Mouse (Mus musculus) hindbrain, embryonic 13.5 days (tissue): ENCODE results near the gene Cdk16. TPM values are rescaled to one million over a fixed set of nuclear protein-coding genes. Genes with fewer than 3 reads are reported as not detected.

Source experiments
- ATAC-seq: fragments of 200-750 bp; cut with Nextera tagmentation; 2 replicates; pipeline ENCODE4 v1.8.0; 2017; ENCODE audit warnings: moderate TSS enrichment; ENCODE audit not compliant: low FRiP score
- H3K27ac ChIP-seq: fragments of 300-500 bp; sonication (generic); 2 replicates; pipeline ENCODE4 v1.5.1; 2015; ENCODE audit warnings: inconsistent platforms, mild to moderate bottlenecking, moderate library complexity
- H3K27me3 ChIP-seq: fragments of 300-500 bp; sonication (generic); 2 replicates; pipeline ENCODE4 v1.6.1; 2015; ENCODE audit warnings: mild to moderate bottlenecking, inconsistent platforms
- H3K36me3 ChIP-seq: fragments of 300-500 bp; sonication (generic); 2 replicates; pipeline ENCODE4 v1.6.1; 2015; ENCODE audit warnings: mild to moderate bottlenecking, inconsistent platforms
- H3K4me1 ChIP-seq: fragments of 300-500 bp; sonication (generic); replicated peaks from 2 replicates; pipeline ENCODE4 v1.6.1; 2015; ENCODE audit warnings: inconsistent platforms
- H3K4me2 ChIP-seq: fragments of 300-500 bp; sonication (generic); 2 replicates; pipeline ENCODE4 v1.6.1; 2015; ENCODE audit warnings: inconsistent platforms, mild to moderate bottlenecking, moderate library complexity
- H3K4me3 ChIP-seq: fragments of 300-500 bp; sonication (generic); 2 replicates; pipeline ENCODE4 v1.5.1; 2015; ENCODE audit warnings: mild to moderate bottlenecking, inconsistent platforms
- H3K9ac ChIP-seq: fragments of 300-500 bp; sonication (generic); 2 replicates; pipeline ENCODE4 v1.6.1; 2015; ENCODE audit warnings: mild to moderate bottlenecking, inconsistent platforms
- H3K9me3 ChIP-seq: fragments of 300-500 bp; sonication (generic); 2 replicates; pipeline ENCODE4 v1.6.1; 2016; ENCODE audit warnings: inconsistent platforms
- WGBS: fragments of 180-500 bp; shearing (Covaris S2); methylation state at CpG from one replicate; pipeline ENCODE4 v1.1.7; 2015; 5-methylcytosine and 5-hydroxymethylcytosine counted together
- polyA plus RNA-seq: library from polyadenylated mRNA; unstranded; fragments of >200 nt; fragmentation: Nextera tagmentation; extraction: Ambion mirVana; gene quantifications from 2 replicates; pipeline ENCODE4 v1.2.1, GENCODE M21; 2015

The Cdk16 gene
- 122 and 126 TPM in 2 replicates for polyA plus RNA-seq

DNA sequence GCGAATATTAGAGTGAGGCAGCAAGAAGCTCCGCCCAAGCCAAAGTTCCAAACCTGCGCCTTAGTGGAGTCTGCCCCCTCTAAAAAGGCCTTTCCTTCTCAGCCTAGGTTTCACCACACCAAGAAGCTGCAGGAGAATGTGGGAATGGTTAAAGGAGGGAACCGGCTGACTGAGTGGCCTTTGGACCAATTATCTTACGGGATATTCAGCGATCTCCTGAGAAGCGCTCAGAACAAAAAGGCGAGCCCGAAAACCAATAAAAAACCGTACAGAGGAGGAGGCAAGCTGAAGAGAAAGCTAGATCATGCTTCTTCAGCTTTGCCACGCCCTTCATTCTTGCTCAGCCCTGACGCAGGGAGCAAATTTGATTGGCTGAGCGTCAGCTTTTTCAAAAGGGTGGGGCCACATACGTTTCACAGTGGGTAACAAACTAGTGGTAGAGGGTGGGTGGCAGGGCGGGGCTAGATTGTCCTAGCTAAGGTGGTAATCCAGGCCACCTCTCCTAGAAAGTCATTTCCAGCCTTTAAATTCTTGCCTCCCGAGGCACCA, at the start of gene Cdk16:
Gene Cdk16, plus strand, starts transcription at position 436 of the 549 bp plus-strand sequence.
- ATAC-seq = peak; percentile 94
- 19% methylated on average over 16 of the region's 16 CpGs for WGBS
- Histone ChIP-seq H3K27me3 (no peaks in the 10 kb centered on the region), H3K9ac (peak within 1 kb of the TSS; percentile 84), H3K9me3 (no peaks in the 10 kb centered on the region), H3K4me1 (peaks cover 27% of the 10 kb centered on the region), H3K4me3 (peak within 1 kb of the TSS; percentile 63), H3K27ac (peak within 1 kb of the TSS; percentile 96), H3K4me2 (peak within 1 kb of the TSS; percentile 66), H3K36me3 (peaks cover 17% of the 10 kb centered on the region)

DNA sequence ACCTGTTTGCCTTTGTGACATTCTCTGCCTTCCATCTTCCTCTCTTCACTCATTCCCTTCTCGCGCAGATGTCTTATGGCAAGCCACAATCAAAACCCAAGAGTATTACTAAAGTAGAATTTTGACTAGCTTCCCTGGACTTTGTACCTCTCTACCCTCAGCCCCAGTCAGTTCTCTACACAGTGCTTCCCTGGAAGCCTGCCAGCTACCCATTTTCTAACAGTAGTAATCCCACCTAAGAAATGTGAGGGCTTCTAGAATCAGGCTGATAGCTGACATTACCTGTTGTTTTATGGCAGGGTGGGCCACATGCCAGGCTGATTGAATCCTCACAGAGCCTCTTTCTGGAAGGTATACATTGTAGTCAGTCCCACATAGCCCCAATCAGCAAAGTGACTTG, 49.6 kb upstream of the Cdk16 start:
- Histone ChIP-seq H3K27ac (no peak overlapping the region), H3K9ac (no peak overlapping the region), H3K9me3 (no peaks in the 10 kb centered on the region), H3K4me2 (no peak overlapping the region), H3K4me3 (no peak overlapping the region), H3K4me1 (no peaks in the 10 kb centered on the region), H3K36me3 (peaks cover 71% of the 10 kb centered on the region), H3K27me3 (no peaks in the 10 kb centered on the region)
- ATAC-seq = no peak
- WGBS = 96% methylated on average over 2 of the region's 2 CpGs

DNA sequence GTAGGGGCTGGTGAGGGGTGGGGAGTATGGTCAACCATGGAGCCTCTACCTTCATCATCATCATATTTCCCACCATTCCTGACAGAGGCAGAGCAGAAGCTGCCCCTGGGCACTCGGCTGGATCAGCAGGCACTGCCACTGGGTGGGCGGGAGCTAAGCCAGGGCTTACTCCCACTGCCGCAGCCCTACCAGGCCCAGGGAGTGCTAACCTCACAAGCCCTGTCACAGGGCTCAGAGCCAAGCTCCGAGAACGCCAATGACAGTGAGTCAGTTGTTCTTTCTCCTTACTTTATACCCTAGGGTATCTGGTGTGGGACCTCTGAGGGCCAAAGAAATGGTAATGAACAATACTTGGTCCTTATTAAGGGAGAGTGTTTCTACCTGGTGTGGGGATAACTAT, 43.0 kb upstream of the Cdk16 start:
- no peak for ATAC-seq
- Histone ChIP-seq H3K4me1 (no peaks in the 10 kb centered on the region), H3K36me3 (peaks cover 87% of the 10 kb centered on the region), H3K4me3 (no peak overlapping the region), H3K4me2 (no peak overlapping the region), H3K9ac (no peak overlapping the region), H3K27me3 (no peaks in the 10 kb centered on the region), H3K27ac (no peak overlapping the region), H3K9me3 (no peaks in the 10 kb centered on the region)
- WGBS = 81% methylated on average over 5 of the region's 5 CpGs

DNA sequence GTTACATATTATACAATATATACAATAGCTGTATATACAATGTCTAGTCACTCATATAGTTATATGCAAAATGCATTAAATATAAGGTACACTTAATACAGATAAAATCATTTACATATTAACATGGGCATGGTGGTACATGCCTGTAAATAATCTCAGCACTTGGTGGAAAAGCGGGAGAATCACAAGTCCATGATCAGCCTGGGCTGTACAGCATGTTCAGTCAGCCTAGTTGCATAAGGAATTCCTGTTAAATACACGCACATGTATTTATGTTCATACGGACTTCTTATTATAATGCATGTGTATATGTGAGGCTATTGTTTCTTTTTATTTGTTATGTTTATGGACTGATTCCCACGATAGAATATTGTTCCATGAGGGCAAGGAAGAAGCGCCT, 30.2 kb upstream of the Cdk16 start:
- no peak overlapping the region for H3K9ac ChIP-seq

DNA sequence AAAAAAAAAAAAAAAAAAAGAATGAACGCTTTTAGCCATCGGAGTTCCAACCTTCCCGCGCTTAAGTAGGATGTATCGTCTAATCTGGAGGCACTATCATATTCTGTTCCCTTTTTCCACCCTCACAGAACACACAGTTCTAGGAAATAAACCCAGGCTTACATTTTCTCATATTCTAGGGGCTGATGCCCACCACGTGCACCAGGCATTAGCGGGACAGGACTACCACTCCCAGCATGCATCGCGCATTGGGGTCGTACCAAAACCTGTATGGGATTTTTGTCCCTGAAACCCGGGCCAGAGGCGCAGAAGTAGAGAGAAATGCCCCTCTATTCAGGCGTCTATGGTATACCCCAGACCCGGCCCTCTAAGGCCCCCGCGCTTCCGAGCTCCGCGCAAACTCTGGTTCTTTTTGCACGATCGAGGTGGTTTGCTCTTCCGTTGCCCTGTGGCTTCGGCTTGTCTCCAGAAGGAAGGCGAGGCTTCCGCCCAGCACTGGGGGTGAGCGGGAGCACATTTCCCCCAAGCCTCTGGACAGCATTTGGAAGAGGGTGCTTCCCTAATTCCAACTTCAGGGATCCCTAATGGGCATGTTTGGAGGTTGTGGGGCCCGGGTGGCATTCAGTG, 29.6 kb upstream of the Cdk16 start, which contains the start of gene Uba1:
Gene Uba1, plus strand, starts transcription at position 301 of the 627 bp plus-strand sequence.
- no peak within 1 kb of the TSS for H3K27ac ChIP-seq
- no peaks in the 10 kb centered on the region for H3K9me3 ChIP-seq
- peak within 1 kb of the TSS; percentile 65 for H3K4me2 ChIP-seq
- 0 out of 2 replicates have a peak, but pooled peaks cover 5% of the 10 kb centered on the region for H3K4me1 ChIP-seq
- H3K4me3 ChIP-seq = peak within 1 kb of the TSS; percentile 45
- ATAC-seq = peak; percentile 87
- WGBS = 17% methylated on average over 27 of the region's 27 CpGs
- H3K36me3 ChIP-seq = no peaks in the 10 kb centered on the region
- H3K27me3 ChIP-seq = no peaks in the 10 kb centered on the region
- H3K9ac ChIP-seq = peak within 1 kb of the TSS; percentile 60

More for the DNA sequence above, 30.2 kb upstream of the Cdk16 start:
- H3K36me3 ChIP-seq = no peaks in the 10 kb centered on the region
- 0 out of 2 replicates have a peak, but pooled peaks cover 5% of the 10 kb centered on the region for H3K4me1 ChIP-seq
- WGBS = 39% methylated on average over 5 of the region's 5 CpGs
- ATAC-seq = no peak
- H3K4me3 ChIP-seq = peak overlapping the region; percentile 45
- peak overlapping the region; percentile 65 for H3K4me2 ChIP-seq
- no peak overlapping the region for H3K27ac ChIP-seq
- no peaks in the 10 kb centered on the region for H3K9me3 ChIP-seq
- H3K27me3 ChIP-seq = no peaks in the 10 kb centered on the region

GRCm38 (mm10) chrX:20658891-20659406, 28.8 kb upstream of the Cdk16 start:
- peak overlapping the region; percentile 65 for H3K4me2 ChIP-seq
- no peaks in the 10 kb centered on the region for H3K36me3 ChIP-seq
- ATAC-seq = no peak
- WGBS = 14% methylated on average over 24 of the region's 24 CpGs
- no peaks in the 10 kb centered on the region for H3K27me3 ChIP-seq
- peak overlapping the region; percentile 60 for H3K9ac ChIP-seq
- no peaks in the 10 kb centered on the region for H3K9me3 ChIP-seq
- H3K4me3 ChIP-seq = peak overlapping the region; percentile 45
- H3K27ac ChIP-seq = no peak overlapping the region
- 0 out of 2 replicates have a peak, but pooled peaks cover 5% of the 10 kb centered on the region for H3K4me1 ChIP-seq

DNA sequence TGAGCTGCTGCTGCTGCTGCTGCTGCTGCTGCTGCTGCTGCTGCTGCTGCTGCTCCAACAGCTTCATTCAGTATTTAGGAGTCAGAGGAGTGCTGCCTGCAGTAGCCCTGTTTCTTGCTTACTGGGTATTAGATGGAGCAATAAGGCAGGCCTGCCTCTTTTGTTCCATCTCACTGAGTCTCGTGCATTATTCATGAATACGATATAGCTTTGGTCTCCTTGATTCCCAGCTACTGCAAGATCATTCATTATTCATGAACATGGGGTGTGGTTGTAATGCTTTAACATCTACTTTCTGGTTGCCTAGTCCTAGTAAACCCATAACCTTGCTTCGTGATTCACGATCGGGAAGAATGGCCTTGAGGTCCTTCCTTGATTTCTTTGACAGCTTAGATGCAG, 25.4 kb upstream of the Cdk16 start:
- no peak overlapping the region for H3K9ac ChIP-seq
- WGBS = 17% methylated on average over 5 of the region's 5 CpGs
- peak overlapping the region; percentile 30; the same call in 1 of the 2 replicates for H3K4me2 ChIP-seq
- no peaks in the 10 kb centered on the region for H3K9me3 ChIP-seq
- peak overlapping the region; percentile 60 for H3K4me3 ChIP-seq
- H3K27me3 ChIP-seq = no peaks in the 10 kb centered on the region
- peak overlapping the region; percentile 93 for H3K27ac ChIP-seq
- H3K4me1 ChIP-seq = peaks cover 32% of the 10 kb centered on the region
- ATAC-seq = peak; percentile 62
- H3K36me3 ChIP-seq = peaks cover 8% of the 10 kb centered on the region

DNA sequence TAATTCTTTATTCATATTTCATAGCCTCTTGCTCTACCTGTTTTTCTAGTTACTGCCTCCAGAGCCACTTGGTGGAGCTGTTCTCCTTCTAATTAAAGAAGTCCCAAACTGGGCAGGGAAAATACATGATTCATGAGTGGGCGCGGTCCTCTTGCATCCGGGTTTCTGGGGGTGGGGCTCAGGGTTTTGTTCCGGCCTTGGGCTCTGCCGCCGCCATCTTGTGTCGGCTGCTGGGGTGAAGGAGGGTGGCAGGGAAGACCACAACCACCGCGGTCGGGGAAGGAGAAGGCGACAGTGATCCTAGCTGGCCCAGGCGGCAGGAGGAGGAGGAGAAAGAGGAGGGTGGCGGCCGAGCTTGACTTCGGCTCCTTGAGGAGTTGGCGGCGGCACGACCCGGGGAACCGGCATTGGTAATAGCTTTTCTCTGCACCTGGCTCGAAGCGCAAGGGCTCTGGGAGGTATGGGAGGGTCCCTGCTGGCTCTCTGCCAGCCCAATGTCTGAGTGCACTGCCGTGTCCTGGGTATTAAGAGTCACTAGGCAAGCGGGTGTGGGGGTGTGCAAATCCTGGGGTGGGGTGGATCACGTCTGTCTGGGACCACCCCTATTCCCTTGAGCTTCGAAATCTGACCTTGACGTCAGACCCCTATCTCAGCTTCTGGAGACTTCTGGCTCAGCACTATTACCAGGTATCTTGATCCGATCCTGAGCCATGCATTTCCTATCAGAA, 24.9 kb upstream of the Cdk16 start:
- WGBS = 21% methylated on average over 22 of the region's 28 CpGs
- H3K9ac ChIP-seq = peak overlapping the region; percentile 85
- no peaks in the 10 kb centered on the region for H3K27me3 ChIP-seq
- peak overlapping the region; percentile 93 for H3K27ac ChIP-seq
- no peaks in the 10 kb centered on the region for H3K9me3 ChIP-seq
- H3K36me3 ChIP-seq = peaks cover 13% of the 10 kb centered on the region
- peaks cover 34% of the 10 kb centered on the region for H3K4me1 ChIP-seq
- peak; percentile 88 for ATAC-seq
- H3K4me2 ChIP-seq = peak overlapping the region; percentile 62
- peak overlapping the region; percentile 60 for H3K4me3 ChIP-seq

DNA sequence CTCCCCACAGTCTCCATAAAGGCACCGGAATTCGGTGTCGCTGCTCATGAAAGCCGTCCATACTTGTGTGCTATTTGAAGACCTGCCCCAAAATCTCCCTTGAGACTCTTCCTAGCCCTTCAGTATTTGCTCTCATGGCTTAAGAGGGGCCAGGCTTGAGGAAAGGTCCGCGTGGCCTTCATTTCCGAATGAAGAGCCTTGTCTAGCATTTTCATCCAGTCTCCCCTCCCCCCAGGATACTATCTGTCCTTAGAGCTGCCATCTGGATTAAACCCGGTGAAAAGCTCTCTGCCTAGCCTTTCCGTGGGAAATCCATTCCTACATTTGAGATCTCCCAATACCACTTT, 24.3 kb upstream of the Cdk16 start:
- WGBS = 14% methylated on average over 9 of the region's 9 CpGs
- Histone ChIP-seq H3K9ac (peak overlapping the region; percentile 85), H3K4me3 (peak overlapping the region; percentile 60), H3K27me3 (no peaks in the 10 kb centered on the region), H3K4me1 (peaks cover 34% of the 10 kb centered on the region), H3K9me3 (no peaks in the 10 kb centered on the region), H3K27ac (peak overlapping the region; percentile 93), H3K36me3 (peaks cover 18% of the 10 kb centered on the region), H3K4me2 (peak overlapping the region; percentile 62)
- ATAC-seq = no peak

- ATAC-seq = peak; percentile 94
- peak overlapping the region; percentile 66 for H3K4me2 ChIP-seq
- H3K27me3 ChIP-seq = no peaks in the 10 kb centered on the region
- peak overlapping the region; percentile 96 for H3K27ac ChIP-seq
- no peaks in the 10 kb centered on the region for H3K9me3 ChIP-seq
- H3K9ac ChIP-seq = peak overlapping the region; percentile 84
- peaks cover 27% of the 10 kb centered on the region for H3K4me1 ChIP-seq
- H3K4me3 ChIP-seq = peak overlapping the region; percentile 63
- peaks cover 16% of the 10 kb centered on the region for H3K36me3 ChIP-seq
- 27% methylated on average over 33 of the region's 33 CpGs for WGBS
Observed at GRCm38 (mm10) chrX:20688068-20688547, 354 bp downstream of the Cdk16 start.

DNA sequence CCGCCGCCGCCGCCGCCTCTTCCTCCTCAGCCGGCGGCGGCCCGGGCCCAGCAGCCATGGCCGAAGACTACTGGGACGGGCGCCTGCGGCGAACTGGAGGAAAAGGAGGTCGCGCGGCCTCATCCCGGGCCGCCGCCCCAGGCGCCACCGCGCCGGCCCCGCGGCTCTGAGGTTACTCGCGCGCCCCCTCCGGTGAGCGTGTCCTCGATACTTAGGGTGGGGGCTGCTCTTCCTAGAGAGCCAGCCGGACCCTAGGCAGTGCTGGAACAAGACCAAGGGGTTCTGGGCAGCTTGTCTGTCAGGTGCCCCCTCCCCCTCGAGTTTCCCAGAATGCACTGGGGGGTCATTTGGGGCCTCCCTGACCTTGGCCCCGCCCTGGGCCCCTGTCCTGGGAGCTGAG, 861 bp downstream of the Cdk16 start:
- peak overlapping the region; percentile 66 for H3K4me2 ChIP-seq
- H3K27ac ChIP-seq = peak overlapping the region; percentile 96
- H3K9me3 ChIP-seq = no peaks in the 10 kb centered on the region
- H3K4me3 ChIP-seq = peak overlapping the region; percentile 63
- ATAC-seq = peak; percentile 55
- peak overlapping the region; percentile 84 for H3K9ac ChIP-seq
- H3K4me1 ChIP-seq = peaks cover 27% of the 10 kb centered on the region
- WGBS = 8% methylated on average over 21 of the region's 35 CpGs
- peaks cover 17% of the 10 kb centered on the region for H3K36me3 ChIP-seq
- H3K27me3 ChIP-seq = no peaks in the 10 kb centered on the region

GRCm38 (mm10) chrX:20691566-20691965, 3.8 kb downstream of the Cdk16 start:
- H3K27ac ChIP-seq = no peak overlapping the region
- H3K4me2 ChIP-seq = no peak overlapping the region
- no peaks in the 10 kb centered on the region for H3K9me3 ChIP-seq
- peaks cover 39% of the 10 kb centered on the region for H3K36me3 ChIP-seq
- H3K4me3 ChIP-seq = no peak overlapping the region
- no peak overlapping the region for H3K9ac ChIP-seq
- peaks cover 25% of the 10 kb centered on the region for H3K4me1 ChIP-seq
- no peaks in the 10 kb centered on the region for H3K27me3 ChIP-seq
- no peak for ATAC-seq
- 75% methylated on average over 3 of the region's 3 CpGs for WGBS
